Mouse (Mus musculus) ovary, adult 10 weeks (tissue): Measurements from ENCODE around the gene Ptcra. TPM values are rescaled to one million over a fixed set of nuclear protein-coding genes. Genes with fewer than 3 reads are reported as not detected.

Source experiments
- polyA plus RNA-seq: library from polyadenylated mRNA; stranded (reverse); fragments of 350-450 nt; fragmentation: Illumina TruSeq; extraction: RNeasy Lipid Tissue Mini Kit (QIAGEN cat#74804); gene quantifications from one replicate; pipeline ENCODE4 v1.2.3, GENCODE M21; 2014

Gene Ptcra
- polyA plus RNA-seq, result not detected

DNA sequence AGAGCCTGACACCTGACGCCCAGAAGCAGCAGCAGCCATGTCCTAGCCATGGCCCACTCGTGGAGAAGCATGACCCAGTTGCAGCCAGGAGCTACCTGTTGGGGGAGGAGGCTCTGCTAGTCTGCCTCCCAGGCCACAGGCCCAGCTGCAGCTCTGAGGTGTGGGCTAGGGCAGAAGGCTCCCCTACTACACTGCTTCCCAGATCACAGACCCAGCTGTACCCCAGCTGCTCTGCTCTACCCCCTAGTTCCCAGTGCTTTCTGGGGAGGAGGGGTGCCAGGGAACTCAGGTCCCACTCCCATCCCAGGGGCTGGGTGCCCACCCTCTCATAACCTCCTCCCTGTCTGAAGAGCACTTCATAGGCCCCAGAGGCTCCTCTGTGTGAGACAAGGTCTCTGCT, at the start of gene Ptcra:
Gene Ptcra, minus strand, starts transcription at position 169 of the 400 bp plus-strand sequence.

DNA sequence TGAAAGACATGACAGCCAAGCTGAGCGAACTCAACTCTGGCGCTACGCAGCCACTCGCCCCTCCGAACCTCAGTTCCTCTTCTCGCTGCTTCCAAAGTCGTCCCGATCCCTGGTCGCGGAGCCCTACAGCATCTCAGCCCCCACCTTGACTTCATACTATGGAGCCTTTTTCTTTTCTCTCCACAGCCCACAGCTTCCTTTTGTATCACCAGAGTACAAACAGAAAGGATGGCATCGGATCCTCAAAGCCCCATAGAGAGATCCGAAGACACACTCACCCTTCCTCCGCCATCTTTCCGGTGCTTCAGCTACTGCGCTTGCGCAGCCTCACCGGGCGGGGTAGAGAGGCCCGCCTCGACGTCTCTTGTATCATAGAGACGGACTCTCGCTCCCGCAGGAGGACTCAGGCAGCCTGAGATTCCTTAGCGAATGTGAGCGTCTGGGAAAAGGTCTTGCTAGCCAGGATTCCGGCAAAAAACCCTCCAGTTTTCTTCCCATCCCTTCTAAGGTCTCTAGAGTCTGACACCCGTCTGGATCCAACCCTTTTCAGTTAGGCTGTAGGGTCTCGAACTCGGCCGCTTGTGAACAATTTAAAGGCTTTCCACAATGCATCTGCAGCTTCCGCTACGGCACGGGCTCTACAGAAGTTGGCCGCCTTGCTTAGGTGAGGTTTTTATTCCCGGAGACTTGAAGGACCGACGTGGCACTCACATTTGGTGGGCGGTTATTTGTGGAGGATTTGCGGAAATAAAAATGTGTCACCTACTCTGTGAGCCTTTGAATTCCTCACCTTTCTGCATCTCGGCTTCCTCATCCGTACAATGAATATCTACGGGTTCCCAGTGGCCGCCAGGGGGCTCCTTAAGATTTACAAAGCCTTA, 19.1 kb upstream of the Ptcra start, which contains the start of gene Rpl7l1:
Gene Rpl7l1, minus strand, starts transcription at position 332 of the 881 bp plus-strand sequence.

DNA sequence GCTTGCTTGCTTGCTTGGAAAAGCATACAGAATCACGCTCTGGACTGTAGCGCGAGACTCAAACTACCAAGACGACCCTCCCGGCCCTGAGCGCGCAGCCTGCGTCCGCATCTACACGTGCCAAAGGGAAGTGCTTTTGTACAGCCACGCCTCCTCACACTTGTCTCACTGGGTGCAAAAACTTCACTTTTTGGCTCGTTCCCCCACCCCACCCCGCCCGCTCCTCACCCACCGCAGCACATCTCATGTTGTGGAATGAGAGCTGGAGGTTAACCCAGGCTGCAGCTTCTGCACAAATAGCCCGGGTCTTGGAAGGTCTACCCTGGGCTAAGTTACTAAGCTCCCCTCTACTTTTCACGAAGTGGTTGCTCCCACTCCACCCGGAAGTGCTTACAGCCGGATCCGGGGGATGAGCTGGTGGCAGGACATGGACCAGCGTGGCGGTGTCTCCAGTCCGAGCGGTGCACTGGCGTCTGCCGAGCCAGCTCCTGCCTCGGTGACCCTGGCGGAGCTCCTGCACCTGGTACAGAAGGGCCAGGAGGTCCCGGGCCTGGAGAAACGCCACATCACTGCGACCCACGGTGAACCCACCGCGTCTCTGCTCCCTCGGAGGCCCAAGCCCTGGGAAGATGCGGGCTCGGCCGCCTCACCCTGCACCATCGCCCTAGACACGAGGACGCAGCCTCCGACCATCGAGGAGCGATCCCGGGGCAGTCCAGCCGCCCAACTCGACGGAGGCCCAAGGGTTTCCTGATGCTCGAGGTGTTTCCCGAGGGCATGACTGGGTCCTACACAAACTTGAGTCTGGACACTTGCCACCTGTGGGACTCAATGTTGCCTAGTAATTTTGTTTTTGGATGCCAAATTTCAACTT, 9.1 kb upstream of the Ptcra start, which contains the start of gene 2310039H08Rik:
Gene 2310039H08Rik, plus strand, starts transcription at position 232 of the 874 bp plus-strand sequence.

DNA sequence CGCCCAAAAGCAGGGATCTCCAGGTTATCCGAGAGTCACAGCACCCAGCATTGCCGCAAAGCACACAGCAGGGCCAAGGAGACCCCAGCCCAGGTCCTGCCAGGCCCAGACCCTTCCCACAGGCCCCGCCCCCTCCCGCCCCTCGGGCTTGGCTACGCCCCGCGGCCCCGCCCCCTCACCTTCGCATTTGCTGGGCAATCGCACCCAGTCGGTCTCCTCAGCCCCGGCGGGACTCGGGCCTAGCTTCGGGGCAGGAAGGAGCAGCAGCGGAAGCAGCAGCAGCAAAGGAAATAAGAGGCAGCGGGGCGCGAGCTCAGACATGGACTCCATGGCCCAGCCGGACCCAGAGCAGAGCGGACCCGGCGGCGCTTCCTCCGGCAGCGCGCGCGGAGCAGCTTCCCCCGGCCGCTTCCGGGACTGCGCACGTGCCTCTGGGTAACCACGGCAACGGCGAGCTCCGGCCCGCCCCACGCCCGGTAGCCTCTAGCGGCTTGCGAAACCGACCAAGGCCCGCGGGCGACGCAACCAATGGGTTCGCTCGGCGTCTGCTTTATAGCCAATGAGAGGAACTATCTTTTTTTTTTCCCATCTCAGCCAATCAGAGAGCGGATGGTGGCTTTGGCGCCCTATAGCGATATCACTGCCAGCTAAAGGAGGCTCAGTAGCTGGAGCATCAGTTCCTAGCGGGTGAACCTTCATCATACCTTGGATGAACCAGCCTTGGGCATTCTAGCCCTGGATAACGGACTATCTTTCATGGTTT, 11.5 kb downstream of the Ptcra start, which contains the start of gene Cnpy3:
Gene Cnpy3, minus strand, starts transcription at position 421 of the 763 bp plus-strand sequence.

DNA sequence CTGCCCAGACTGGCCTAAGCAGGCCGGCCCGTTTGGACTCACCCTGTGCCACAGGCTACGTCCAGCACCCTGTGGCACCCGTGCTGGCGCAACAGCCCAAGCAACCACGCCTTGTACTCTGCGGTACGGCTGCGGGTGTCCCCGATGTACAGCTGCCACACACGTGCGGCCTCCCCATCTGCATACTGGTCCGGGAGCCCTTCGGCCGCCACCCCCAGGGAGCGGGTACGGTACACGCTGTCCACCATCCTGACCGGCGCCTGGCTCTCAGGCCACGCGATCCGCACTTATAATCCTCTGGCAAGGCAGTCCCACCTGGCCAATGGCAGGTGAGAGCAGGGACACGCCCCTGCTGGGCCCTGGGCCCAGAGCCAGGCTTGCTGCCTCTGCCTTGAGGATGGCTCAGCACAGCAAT, 34.6 kb downstream of the Ptcra start, which contains the start of gene Gnmt:
Gene Gnmt, minus strand, starts transcription at position 265 of the 415 bp plus-strand sequence.

DNA sequence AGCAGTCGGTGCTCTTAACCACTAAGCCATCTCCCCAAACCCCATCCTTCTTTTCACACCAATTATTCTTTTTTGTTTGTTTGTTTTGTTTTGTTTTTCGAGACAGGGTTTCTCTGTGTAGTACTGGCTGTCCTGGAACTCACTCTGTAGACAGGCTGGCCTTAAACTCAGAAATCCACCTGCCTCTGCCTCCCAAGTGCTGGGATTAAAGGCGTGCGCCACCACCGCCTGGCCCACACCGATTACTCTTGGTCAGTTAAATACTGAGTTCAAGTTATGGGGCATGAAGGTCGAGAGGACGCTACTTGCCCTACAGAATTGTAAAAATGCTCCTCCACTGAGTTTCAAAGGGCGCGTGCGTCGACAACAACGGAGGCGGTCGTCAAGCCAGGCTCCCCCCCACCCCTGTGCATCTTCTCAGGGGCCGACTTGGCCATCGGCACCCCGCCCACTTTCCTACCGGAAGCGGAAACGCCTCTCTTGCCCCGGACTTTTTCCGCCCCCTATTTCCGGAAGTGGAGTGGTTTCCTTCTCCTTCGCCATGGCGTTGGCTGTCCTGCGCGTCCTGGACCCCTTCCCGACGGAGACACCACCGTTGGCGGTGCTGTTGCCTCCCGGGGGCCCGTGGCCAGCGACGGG, 52.4 kb downstream of the Ptcra start, which contains the start of gene Pex6:
Gene Pex6, plus strand, starts transcription at position 505 of the 639 bp plus-strand sequence.

Other genes starting within 250 kb of the Ptcra start
- gene Cul9, start 217.3 kb downstream of the Ptcra start, polyA plus RNA-seq, result 2.8 TPM
- gene Srf, start 207.5 kb downstream of the Ptcra start, polyA plus RNA-seq, result 0.34 TPM
- gene Ptk7, start 134.2 kb downstream of the Ptcra start, polyA plus RNA-seq, result 0.57 TPM
- not detected for gene Klc4, start 117.7 kb downstream of the Ptcra start, polyA plus RNA-seq
- 0.83 TPM for gene Mrpl2, start 117.5 kb downstream of the Ptcra start, polyA plus RNA-seq
- gene Cul7, start 113.4 kb downstream of the Ptcra start, polyA plus RNA-seq, result 0.37 TPM
- 2.2 TPM for gene Rrp36, start 89.4 kb downstream of the Ptcra start, polyA plus RNA-seq
- gene Mea1, start 84.9 kb downstream of the Ptcra start, polyA plus RNA-seq, result 2.4 TPM
- 4.6 TPM for gene Klhdc3, start 82.8 kb downstream of the Ptcra start, polyA plus RNA-seq
- 9.5 TPM for gene Ppp2r5d, start 58.6 kb downstream of the Ptcra start, polyA plus RNA-seq
- gene Pex6, start 52.2 kb downstream of the Ptcra start, polyA plus RNA-seq, result 0.46 TPM
- gene Gnmt, start 34.5 kb downstream of the Ptcra start, polyA plus RNA-seq, result not detected
- gene Cnpy3, start 11.5 kb downstream of the Ptcra start, polyA plus RNA-seq, result 3.2 TPM
- gene 2310039H08Rik, start 8.9 kb upstream of the Ptcra start, polyA plus RNA-seq, result 11.5 TPM
- 31.4 TPM for gene Rpl7l1, start 19.0 kb upstream of the Ptcra start, polyA plus RNA-seq
- 12.3 TPM for gene Bicral, start 94.8 kb upstream of the Ptcra start, polyA plus RNA-seq
- gene Tbcc, start 127.0 kb upstream of the Ptcra start, polyA plus RNA-seq, result 2.1 TPM
- not detected for gene Prph2, start 146.7 kb upstream of the Ptcra start, polyA plus RNA-seq
- gene Ubr2, start 246.8 kb upstream of the Ptcra start, polyA plus RNA-seq, result 29.3 TPM